Mouse (Mus musculus) hematopoietic stem cell, adult 5-6 weeks (primary cell): ENCODE measurements around the gene Rin1. TPM values are rescaled to one million over a fixed set of nuclear protein-coding genes. Genes with fewer than 3 reads are reported as not detected.
"Not testable (repeated sequence)": the region's sequence is repeated elsewhere in the genome, so short reads cannot be mapped to it uniquely, and the experiment has no call there.

Source experiments
- ATAC-seq, 2 experiments: fragments of 125-278 bp in 1 of 2; replicated peaks in 1 of 2; 2 replicates each; pipeline ENCODE4 v1.8.0; 2016 to 2017; ENCODE audit warnings: inconsistent platforms in 2 of 2, mild to moderate bottlenecking in 2 of 2, moderate number of reproducible peaks in 2 of 2, low read depth in 1 of 2, moderate TSS enrichment in 1 of 2; ENCODE audit not compliant: low FRiP score in 2 of 2, poor library complexity in 2 of 2, severe bottlenecking in 2 of 2, insufficient read depth in 1 of 2, low TSS enrichment in 1 of 2
- total RNA-seq: library from RNA; stranded (forward); fragments of 172-1452, 232-1000 nt; gene quantifications from 2 replicates; pipeline ENCODE4 v1.2.3, GENCODE M21; 2017

The Rin1 gene
- total RNA-seq, 1 experiment from 2014 or later: not detected

DNA sequence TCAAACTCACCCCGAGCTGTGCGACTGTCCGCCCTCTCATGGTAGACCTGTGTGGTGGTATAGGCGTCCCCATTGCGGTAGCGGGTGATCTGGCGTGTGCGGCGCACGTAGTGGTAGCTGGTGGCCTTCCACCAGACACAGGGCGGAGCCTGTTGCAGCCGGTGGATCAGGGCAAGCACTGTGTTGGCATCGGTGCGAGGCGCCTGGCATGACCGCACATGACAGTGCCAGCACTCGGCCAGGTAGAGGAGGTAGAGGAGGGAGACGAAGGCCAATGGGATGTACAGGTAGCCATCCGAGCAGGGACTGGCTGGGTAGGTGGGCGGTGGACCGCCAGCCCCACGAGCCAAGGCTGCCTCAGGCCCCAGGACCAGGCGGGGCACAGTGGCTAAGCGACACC, 32.3 kb downstream of the Rin1 start:
- ATAC-seq: no peak

DNA sequence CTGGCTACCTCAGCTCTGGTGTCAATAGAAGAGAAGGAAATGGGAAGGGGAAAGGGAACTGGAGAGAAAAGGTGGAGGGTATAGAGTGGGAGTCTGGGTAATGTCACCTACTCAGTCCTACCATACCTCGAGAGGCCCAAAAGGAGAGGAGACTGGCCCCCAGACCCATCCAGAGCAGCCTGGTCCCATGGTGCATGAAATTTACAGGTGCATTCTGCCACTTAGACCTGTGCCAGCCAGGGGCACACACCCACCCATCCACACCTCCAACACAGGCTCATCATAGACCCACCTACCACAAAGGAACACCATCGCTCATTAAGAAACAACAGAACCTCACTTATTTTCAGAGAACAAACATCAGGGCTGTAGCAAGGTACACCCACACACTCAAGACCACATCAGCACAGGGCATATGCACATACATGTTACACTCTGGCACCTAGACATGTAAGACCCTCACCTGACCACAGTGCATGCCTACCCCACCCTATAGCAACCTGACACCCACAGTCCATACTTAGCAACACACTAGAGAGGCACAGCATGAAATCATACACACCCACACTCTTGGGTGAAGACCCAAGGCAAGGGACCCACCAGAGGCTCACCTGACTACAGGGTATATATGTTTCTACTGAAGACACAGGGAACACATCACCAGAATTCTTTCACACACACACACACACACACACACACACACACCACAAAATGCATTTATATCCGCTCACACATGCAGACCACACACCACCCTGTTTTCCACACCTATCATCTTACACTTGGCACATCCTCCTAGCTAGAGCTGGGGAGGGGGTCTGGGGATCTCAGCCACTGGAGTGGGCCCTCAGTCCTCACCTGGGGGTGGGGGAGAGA, 33.9 kb downstream of the Rin1 start:
- no peak for ATAC-seq

DNA sequence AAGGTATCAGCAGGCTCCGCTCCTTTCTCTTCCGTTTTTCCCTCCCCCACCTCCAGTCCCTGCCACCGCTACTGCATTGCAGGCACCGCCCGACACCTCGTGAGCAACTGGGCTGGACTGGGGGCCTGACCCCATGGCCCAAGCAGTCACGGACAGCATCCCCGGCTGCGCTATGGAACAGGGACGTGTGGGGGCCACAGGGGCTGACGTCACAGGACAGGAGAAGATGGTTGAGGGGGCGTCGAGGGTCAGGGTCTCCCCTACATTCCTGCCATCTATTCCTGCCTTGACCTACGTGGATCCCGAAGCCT, 34.5 kb downstream of the Rin1 start:
- ATAC-seq: no peak

DNA sequence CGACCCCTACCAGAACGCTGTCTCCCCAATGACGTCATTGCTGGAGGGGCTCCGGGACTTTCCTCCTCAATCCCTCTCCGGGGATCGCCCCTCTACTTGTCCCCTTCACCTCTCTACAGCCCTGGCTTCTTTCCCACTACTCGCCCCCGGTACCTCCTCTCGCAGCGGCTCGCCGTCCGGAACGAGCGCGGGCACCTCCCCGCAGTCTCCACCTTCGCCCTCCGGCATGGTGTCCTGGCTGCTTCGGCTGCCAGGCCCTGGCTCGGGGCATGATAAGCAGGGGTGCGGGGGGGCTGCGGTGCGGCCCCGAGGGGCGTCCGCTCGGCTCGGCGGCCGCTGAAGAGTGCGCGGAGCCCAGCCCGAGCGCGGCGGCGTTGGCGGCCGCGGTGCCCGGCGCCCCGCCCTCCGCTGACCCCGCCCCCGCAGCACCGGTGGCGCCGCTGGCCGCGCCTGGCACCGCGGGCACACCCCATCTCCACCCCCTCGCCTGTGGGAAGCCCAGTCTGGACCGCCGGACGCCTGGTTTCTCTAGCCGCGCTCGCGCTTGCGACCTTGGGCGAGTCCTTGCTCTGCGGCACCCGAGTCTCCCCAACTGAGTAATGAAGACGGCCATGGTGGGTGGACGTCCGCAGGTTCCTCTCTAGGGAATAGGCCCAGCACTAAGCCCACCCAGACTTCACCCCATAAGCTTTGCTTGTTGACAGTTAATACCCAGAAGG, 35.0 kb downstream of the Rin1 start, which contains the start of gene Tmem151a:
Gene Tmem151a (minus strand): TSS at position 387 of the 719 bp plus-strand sequence.
- no peak for ATAC-seq

DNA sequence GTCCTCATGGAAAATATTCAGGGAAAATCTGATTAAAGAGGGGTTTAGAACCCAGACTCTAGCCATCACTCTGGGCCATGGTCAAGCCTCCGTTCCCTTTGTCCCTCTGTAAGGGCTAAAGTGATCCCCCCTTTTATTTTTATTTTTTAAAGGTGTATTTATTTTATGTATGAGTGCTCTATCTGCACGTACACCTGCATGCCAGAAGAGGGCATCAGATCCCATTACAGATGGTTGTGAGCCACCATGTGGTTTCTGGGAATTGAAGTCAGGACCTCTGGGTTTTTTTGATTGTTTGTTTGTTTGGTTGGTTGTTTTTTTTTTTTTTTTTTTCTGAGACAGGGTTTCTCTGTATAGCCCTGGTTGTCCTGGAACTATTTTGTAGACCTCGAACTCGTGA, 36.3 kb downstream of the Rin1 start:
- ATAC-seq: not testable (repeated sequence)

DNA sequence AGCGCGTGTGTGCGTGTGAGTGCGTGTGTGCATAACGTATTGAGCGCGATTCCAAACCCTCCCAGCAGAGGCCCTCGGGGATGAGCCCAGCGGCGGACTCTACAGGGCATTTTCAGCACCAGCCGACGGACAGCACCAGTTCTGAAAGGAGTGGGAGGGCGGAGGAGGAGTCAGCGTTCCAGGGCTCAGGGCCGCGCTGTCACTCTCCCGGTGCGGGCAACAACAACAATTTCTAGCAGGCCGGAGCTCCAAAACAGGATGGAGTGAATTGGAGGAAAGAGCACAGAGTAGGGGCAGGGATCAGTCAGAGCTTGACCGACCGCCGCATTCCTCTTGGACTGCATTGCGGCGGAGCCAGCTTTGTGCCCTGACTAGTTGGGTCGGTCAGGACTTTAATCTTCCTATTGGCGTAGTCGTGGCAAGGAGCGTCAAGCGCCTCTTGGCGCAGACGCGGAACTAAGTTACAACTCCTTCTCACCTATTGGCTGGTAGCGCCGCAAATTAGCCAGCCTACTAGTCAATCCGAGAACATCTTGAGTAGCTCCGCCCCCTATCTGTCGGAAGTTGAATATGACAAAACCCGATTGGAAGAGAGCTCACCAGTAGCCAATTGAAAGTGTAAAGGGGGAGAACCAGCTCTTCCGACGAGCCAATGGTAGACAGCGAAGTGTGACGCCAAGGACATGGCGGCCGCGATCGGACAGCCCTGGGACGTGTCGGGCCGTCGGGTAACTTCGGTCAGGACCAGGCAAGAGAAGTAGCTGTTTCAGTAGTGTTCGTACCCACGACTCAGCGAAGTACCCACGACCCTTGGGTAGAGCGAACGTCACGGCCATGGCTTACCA, 37.8 kb downstream of the Rin1 start, which contains the start of gene Yif1a:
Gene Yif1a (plus strand): TSS at position 655 of the 845 bp plus-strand sequence.
- ATAC-seq: peak; percentile 86 to 92

DNA sequence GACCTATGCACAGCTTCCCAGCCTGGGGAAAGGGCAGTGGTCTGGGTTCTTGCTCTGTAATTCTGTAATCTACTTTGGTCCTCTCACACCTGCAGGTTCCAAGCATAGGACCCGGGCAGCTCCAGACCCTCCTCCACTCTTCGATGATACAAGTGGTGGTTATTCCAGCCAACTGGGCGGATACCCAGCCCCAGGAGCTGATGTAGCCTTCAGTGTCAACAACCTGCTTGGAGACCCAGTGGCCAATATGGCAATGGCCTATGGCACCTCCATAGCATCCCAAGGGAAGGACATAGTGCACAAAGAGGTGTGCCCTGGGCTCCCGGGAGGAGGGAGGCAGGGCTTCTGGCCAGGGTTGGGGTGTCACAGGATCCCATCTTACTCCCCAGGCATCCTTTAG, 39.0 kb downstream of the Rin1 start:
- no peak for ATAC-seq

DNA sequence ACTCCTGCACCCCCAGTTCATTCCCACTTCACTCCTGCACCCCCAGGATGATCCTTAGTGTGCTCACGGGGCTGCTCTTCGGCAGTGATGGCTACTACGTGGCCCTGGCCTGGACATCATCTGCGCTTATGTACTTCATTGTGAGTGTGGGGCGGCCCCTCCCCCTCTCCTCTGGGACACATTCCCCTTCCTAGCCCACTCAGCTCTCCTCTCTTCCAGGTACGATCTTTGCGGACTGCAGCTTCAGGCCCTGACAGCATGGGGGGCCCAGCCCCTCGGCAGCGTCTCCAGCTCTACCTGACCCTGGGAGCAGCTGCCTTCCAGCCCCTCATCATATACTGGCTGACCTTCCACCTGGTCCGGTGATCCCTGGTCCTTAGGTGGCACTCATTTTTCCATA, 41.8 kb downstream of the Rin1 start:
- ATAC-seq: no peak

DNA sequence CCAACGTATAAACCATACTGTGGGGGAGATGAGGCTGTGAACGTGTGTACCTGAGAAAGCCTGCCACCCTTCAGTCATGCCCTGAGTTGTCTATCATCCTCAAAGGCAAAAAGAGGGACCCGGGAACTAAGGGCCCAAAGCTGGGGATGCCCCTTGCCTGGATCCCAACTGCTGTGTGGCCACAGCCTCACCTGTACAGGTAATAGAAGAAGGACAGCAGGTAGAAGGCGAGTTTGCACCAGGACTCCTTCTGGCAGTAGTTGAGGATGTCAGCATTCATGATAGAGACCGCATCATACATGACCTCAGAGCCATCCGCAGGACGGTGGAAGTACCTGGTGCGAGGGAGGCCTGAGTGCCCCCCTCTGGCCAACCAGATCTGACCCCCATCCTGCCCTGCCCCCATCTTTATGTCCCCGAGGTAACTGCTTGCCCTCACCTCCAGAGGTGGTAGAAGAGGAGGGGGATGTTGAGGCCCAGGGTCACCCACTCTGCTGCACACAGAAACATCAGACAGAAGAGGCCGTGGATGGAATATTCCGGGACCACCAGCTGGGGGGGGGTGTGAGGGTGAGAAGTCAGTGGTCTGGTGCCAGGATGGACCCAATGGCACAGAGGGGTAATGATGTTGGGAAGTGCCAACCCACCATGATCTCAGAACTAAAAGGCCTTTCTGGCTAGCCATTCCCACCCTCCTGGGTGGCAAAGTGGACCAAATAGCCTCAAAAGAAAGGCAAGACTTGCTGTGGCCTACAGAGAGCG, 43.4 kb downstream of the Rin1 start:
- ATAC-seq: no peak

DNA sequence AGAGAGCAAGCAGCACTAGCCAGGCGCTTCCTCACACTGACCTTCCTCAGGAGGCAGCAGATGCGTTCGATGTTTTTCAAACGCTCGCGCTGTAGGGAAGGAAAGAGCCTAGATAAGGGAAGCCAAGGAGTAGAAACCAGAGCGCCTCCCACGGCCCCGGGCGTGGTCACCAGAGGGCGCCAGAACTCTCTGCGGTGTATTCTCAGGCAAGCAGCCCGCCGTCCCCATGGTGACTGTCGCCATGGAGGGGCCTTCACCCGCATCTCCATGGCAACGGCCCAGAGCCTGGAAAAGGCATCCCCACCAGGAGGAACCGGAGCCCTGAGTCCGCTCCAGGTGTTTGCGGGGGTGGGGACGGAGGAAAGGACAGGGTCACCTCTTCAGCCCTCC, 44.0 kb downstream of the Rin1 start:
- ATAC-seq: peak; percentile 55 to 77

DNA sequence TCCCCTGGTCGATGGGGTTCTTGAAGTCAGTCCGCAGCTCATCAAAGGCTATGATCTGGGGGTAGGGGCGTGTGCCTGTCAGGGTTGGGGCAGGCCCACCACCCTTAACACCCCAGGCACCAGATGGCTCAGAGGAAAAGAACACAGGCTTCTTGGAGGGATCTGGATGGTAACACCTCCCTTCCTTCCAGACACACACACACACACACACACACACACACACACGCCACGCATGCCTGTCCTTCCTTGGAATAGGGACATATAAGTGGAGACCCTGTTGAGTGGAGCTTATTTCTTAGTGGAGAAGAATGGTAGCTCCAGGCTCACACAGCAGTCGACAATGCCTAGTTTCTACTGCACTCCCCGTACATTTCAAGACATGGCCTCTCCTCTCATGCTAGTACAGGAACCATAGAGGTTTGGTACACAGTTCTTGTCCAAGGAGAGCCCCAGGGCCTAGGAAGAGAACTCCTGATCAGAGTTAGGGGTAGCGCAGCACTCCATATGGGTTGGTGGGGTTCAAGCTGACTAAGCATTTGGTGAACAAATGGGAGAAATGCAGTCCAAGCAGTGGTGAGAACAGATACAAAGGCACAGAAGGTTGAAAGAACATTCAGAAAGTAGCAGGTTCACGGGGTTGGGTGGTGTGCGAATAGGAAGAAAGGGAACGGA, 44.6 kb downstream of the Rin1 start:
- no peak for ATAC-seq

DNA sequence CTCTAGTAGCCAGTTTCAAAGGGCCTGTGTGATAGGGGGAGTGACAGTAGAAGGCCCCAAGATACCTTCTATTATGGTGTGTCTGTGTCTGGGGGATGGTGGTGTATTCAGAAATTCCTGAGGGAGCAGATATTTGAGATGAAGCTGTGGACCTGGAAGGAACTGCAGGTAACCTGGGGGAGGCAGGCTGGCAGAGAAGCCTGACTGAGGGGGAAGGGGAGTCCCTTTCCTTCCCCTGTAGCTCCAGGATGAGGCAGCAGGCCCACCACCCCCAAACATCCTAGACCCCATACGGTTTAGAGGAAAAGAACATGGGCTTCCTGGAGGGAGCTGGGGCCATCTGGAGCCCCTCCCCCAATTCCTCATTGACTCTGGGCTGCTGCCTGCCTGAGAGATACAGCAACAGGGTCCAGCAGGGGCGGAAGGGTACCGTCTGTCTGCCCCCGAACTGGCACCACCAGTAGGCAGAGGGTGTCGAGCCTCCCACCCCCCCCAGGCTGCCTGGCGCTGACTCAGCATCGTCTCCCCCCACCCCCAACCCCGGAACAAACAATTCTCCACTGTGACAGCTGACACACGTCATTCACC, 45.7 kb downstream of the Rin1 start:
- ATAC-seq: no peak

DNA sequence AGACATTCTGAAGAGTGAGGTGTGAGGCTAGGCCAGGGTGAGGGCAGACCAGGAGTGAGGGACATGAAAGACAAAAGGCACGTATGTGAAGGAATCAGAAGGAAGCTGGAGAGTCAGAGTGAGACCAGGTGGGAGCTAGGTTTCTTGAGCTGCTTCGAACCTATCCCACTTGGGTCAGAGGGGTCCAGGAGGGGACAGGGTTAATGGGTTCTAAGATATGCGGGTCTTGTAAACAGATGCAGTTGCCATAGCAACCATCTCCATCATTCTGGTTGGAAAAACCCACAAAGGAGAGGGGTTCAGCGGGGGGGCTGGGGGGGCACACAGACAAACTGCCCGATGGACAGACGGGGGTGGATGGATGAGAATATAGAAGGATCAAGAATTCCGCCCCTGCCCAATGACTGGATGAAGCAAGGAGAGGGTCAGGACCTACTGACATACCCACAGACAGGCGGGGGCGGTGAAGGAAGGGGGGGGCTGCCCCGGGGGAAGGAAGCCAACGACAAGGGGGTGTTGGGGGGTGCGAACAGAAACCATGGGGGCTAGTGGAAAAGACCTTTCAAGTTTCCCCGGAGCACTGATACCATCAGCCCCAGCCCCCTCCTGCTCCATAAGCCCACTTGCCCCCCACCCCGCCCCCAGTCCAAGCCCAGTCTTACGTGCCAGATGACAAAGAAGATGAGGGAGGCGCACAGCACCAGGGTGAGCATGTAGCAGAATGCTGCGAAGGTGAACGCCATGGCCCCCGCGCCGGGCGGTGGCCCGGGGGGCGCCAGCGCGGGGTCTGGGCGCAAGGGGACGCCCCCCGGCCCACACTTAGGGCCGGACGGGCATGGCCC, 47.5 kb downstream of the Rin1 start:
- ATAC-seq: no peak

DNA sequence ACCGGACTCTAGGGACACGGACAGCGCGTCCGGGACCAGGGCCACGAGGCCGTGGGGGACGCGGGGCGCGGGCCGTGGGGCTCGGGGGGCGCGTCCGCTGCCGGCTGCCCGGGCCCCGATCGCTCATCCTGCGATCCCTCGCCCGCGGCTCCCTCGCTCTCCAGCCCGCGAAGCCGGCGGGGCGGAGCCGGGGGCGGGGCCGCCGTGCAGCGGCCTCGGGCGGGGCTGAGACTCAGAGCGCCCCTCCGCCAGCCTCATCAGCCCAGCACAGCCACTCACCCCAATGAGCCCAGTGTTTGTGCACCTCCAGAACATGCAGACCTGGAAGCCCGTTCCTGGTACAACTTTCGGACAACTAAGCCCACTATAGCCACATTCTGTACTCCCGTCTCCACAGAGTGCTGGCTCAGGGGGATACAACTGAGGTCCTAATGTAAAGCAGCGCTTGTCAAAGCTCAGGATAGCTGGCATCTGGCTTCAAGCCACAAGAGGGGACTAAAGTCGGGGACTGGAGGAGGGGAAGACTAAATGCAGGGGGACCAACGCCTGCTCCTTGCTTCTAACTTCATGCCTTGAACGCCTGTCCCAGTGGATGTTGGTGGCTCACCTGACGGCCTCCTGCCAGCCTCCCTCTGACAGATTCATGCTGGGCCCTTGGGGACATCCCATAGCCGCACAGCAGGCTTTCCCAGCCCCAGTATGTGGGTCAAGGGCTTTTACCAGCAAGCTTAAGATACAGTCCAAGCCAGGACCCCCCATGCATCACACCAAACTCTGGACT, 48.3 kb downstream of the Rin1 start, which contains the start of gene Cnih2:
Gene Cnih2 (minus strand): TSS at position 159 of the 781 bp plus-strand sequence.
- peak in 1 of 2 experiments; percentile 25; a peak in 2 of 4 replicates for ATAC-seq

DNA sequence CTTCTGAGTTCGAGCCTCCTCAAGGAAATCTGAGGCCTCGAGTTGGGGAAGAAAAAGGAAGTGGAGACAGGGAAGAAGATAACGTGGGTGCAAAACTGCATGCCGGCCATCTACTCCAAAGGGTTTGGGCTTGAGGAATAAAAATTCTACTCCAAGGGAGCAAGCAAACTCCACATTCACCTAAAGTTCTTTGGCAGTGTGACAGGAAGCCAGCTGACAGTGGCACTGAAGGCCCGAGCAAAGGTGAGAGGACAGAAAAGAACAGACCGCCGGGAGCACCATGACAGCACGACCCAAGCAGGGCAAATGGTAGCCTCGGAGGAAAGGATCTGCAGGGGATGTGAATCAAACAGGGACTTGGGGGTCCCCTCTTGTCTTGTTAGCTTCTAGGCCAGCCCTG, 55.8 kb downstream of the Rin1 start:
- ATAC-seq: no peak
